Mouse (Mus musculus) layer of hippocampus, postnatal 36 days (tissue): Measurements from ENCODE around the gene Enpp7. TPM values are rescaled to one million over a fixed set of nuclear protein-coding genes. Genes with fewer than 3 reads are reported as not detected.

Source experiments
- DNase-seq, 2 experiments: peaks; one replicate each; pipeline ENCODE4 v3.0.0; 2022
- total RNA-seq, 2 experiments: library from RNA; stranded (reverse); gene quantifications; 2 replicates each; pipeline ENCODE4 v1.2.3; 2021

Gene Enpp7
- total RNA-seq, 2 experiments from 2014 or later, result not detected

GRCm38 (mm10) chr11:118998540-118999265 is 10.7 kb downstream of the Enpp7 start:
- DNase-seq, result peak; percentile 85

GRCm38 (mm10) chr11:118999361-118999804 is 11.4 kb downstream of the Enpp7 start:
- DNase-seq, result peak in 1 of 2 experiments; percentile 42

GRCm38 (mm10) chr11:119000877-119001276 is 12.9 kb downstream of the Enpp7 start:
- no peak for DNase-seq

- no peak for DNase-seq
These were observed 13.6 kb downstream of the Enpp7 start for GRCm38 (mm10) chr11:119001493-119002128.

GRCm38 (mm10) chr11:119005547-119006275 is 17.7 kb downstream of the Enpp7 start:
- DNase-seq, result no peak

GRCm38 (mm10) chr11:119006462-119006861 is 18.5 kb downstream of the Enpp7 start:
- DNase-seq, result no peak

- no peak for DNase-seq
These were observed 19.8 kb downstream of the Enpp7 start for GRCm38 (mm10) chr11:119007461-119008456.

- no peak for DNase-seq
These were observed 26.5 kb downstream of the Enpp7 start for GRCm38 (mm10) chr11:119014455-119014854.

GRCm38 (mm10) chr11:119017506-119017905 is 29.5 kb downstream of the Enpp7 start:
- no peak for DNase-seq

- DNase-seq, result no peak
These were observed 33.2 kb downstream of the Enpp7 start for GRCm38 (mm10) chr11:119021180-119021579.

- DNase-seq, result no peak
These were observed 34.3 kb downstream of the Enpp7 start for GRCm38 (mm10) chr11:119022068-119022894.

- DNase-seq, result peak; percentile 83 to 86
These were observed 35.1 kb downstream of the Enpp7 start, which contains the start of gene Cbx2 for GRCm38 (mm10) chr11:119022895-119023615. Gene Cbx2, plus strand, starts transcription at chr11:119022962.

GRCm38 (mm10) chr11:119023616-119023980 is 35.6 kb downstream of the Enpp7 start:
- no peak for DNase-seq

GRCm38 (mm10) chr11:119024260-119024659 is 36.3 kb downstream of the Enpp7 start:
- DNase-seq, result no peak

- DNase-seq, result no peak
These were observed 38.2 kb downstream of the Enpp7 start for GRCm38 (mm10) chr11:119026203-119026602.

GRCm38 (mm10) chr11:119033874-119034558 is 46.0 kb downstream of the Enpp7 start:
- peak; percentile 74 to 80 for DNase-seq

GRCm38 (mm10) chr11:119034635-119035034 is 46.6 kb downstream of the Enpp7 start:
- no peak for DNase-seq

- DNase-seq, result no peak
These were observed 47.2 kb downstream of the Enpp7 start for GRCm38 (mm10) chr11:119035094-119035685.

GRCm38 (mm10) chr11:119035686-119036165 is 47.7 kb downstream of the Enpp7 start:
- DNase-seq, result peak; percentile 18 to 37
